Mouse (Mus musculus) small intestine, adult 2 months (tissue): ENCODE results near the gene Anks1.

Experiments
- CTCF ChIP-seq: fragments of 200-500 bp; IDR thresholded peaks from 2 replicates; pipeline ENCODE4 v1.5.1; 2012; ENCODE audit warnings: low read depth, mild to moderate bottlenecking, control low read depth, inconsistent platforms, low read length, moderate library complexity, mixed read lengths; ENCODE audit not compliant: insufficient replicate concordance, insufficient read length; ENCODE audit errors: extremely low read depth
- POLR2A ChIP-seq: fragments of 200-500 bp; IDR thresholded peaks from 2 replicates; pipeline ENCODE4 v1.6.1; 2012; ENCODE audit warnings: low read depth, mild to moderate bottlenecking, control low read depth, inconsistent platforms, low read length, moderate library complexity

- no peak for TF ChIP-seq POLR2A
- no peak for TF ChIP-seq CTCF
These were observed 85.2 kb downstream of the Anks1 start for GRCm38 (mm10) chr17:27994001-27994944.
